Comparison of ENCODE assay signal across 8 mouse cellular contexts in genomic region chr1:187607065-187608047, GRCm38 (mm10). TPM values are rescaled to one million over a fixed set of nuclear protein-coding genes. Genes with fewer than 3 reads are reported as not detected.
DNase-seq lines count a peak whose midpoint lies in the region; ATAC-seq lines count a peak whose summit lies in the region.

No protein-coding gene starts in this region.

- no peak overlapping the region for H3K27ac ChIP-seq in forebrain, embryonic 11.5 days (ENCODE audit: low read depth, low read length)

- H3K27me3 ChIP-seq in forebrain, embryonic 11.5 days (ENCODE audit: control insufficient read depth, insufficient read depth, low read length): peaks cover 94% of the 10 kb centered on the region

- peaks cover 34% of the 10 kb centered on the region for H3K4me1 ChIP-seq in forebrain, embryonic 11.5 days (replicated peaks; ENCODE audit: control insufficient read depth, insufficient read depth, low read length)

- no peak overlapping the region for H3K4me2 ChIP-seq in forebrain, embryonic 11.5 days (ENCODE audit: low read depth, low read length, severe bottlenecking)

- intact Hi-C loops in heart, postnatal 25 days (cut with DNase I): loop anchor here (5.0 kb wide), 1 partner anchor 40 kb away; no protein-coding TSS in a partner anchor

- ATAC-seq in forebrain, embryonic 11.5 days (replicated peaks; ENCODE audit: low FRiP score): no peak
- 0 out of 2 replicates have a peak, but pooled peaks have one; percentile 29 for ATAC-seq in monocyte, adult 5-6 weeks (replicated peaks; ENCODE audit: insufficient number of reproducible peaks, low FRiP score, low TSS enrichment, poor library complexity, severe bottlenecking)

- no peaks in the 10 kb centered on the region for H3K36me3 ChIP-seq in forebrain, embryonic 11.5 days (ENCODE audit: control insufficient read depth, insufficient read depth, low read length)

- no peaks in the 10 kb centered on the region for H3K9me3 ChIP-seq in forebrain, embryonic 11.5 days (ENCODE audit: control insufficient read depth, low read length)

- no peak overlapping the region for H3K9ac ChIP-seq in forebrain, embryonic 11.5 days (ENCODE audit: low read length)

- DNase-seq in heart, adult 11 months: peak; percentile 91
- no peak for DNase-seq in heart, postnatal 25 days (ENCODE audit: low spot score)
- peak; percentile 67 for DNase-seq in forebrain, embryonic 11.5 days (ENCODE audit: low spot score)
- DNase-seq in kidney, postnatal 10 days: peak; percentile 50
- DNase-seq in spleen, postnatal 36 days (ENCODE audit: low spot score in 2 of 2): no peak
- no peak for DNase-seq in adrenal gland, postnatal 36 days
- DNase-seq in lung, postnatal 10 days: no peak

- no peak overlapping the region for H3K4me3 ChIP-seq in forebrain, embryonic 11.5 days (ENCODE audit: low read depth, low read length)

- 1% methylated on average over 47 of the region's 47 CpGs for WGBS in forebrain, embryonic 11.5 days

RNA-seq across cellular contexts. Expression of gene Esrrg, which starts 1.2 kb away (rescaled TPM):
- total RNA-seq in heart, postnatal 25 days (2021): 10 to 100 TPM; 39.5 to 44.0 TPM
- 5.0 TPM in 2 replicates for polyA plus RNA-seq in forebrain, embryonic 11.5 days (2014; fragmentation: Nextera tagmentation; extraction: Ambion mirVana)
- total RNA-seq in monocyte, adult 5-6 weeks (2017): not detected in 3 replicates
- 10 to 100 TPM; 10.8 to 20.8 TPM for total RNA-seq in adrenal gland, postnatal 36 days (2021)

Comparison
In these comparisons a context has a peak if more than half of its experiments do, and no peak if none do; other contexts are left out.
1. DNase-seq: peak in heart, adult 11 months (single experiment), forebrain, embryonic 11.5 days (single experiment) and kidney, postnatal 10 days (single experiment); none in heart, postnatal 25 days (single experiment), spleen, postnatal 36 days (0 of 2), adrenal gland, postnatal 36 days (0 of 2) and lung, postnatal 10 days (single experiment).
2. RNA of gene Esrrg, which starts 1.2 kb away (total RNA-seq): 39.5 to 44.0 TPM in heart, postnatal 25 days and 10.8 to 20.8 TPM in adrenal gland, postnatal 36 days; not detected in monocyte, adult 5-6 weeks; every median in the first group is over 10 times any median in the second.